Mouse (Mus musculus) liver, embryonic 11.5 days (tissue): ENCODE data around the gene Vmn1r199. TPM values are rescaled to one million over a fixed set of nuclear protein-coding genes. Genes with fewer than 3 reads are reported as not detected.
"Not testable (repeated sequence)": the region's sequence is repeated elsewhere in the genome, so short reads cannot be mapped to it uniquely, and the experiment has no call there.

ENCODE experiments used
- ATAC-seq: fragments of 200-750 bp; cut with Nextera tagmentation; replicated peaks from 2 replicates; pipeline ENCODE4 v1.8.0; 2017; ENCODE audit warnings: moderate number of reproducible peaks, mild to moderate bottlenecking, moderate TSS enrichment, moderate library complexity; ENCODE audit not compliant: low FRiP score
- DNase-seq: peaks from one replicate; pipeline ENCODE4 v3.0.0-alpha.2; 2017; ENCODE audit warnings: low spot score
- H3K27ac ChIP-seq: fragments of 300-500 bp; sonication (generic); 2 replicates; pipeline ENCODE4 v1.5.1; 2014; ENCODE audit warnings: mild to moderate bottlenecking, low read depth, low read length, control low read depth
- H3K27me3 ChIP-seq: fragments of 300-500 bp; sonication (generic); replicated peaks from 2 replicates; pipeline ENCODE4 v1.6.1; 2014; ENCODE audit warnings: low read length, mixed read lengths; ENCODE audit not compliant: control insufficient read depth, insufficient read depth
- H3K36me3 ChIP-seq: fragments of 300-500 bp; sonication (generic); 2 replicates; pipeline ENCODE4 v1.6.1; 2014; ENCODE audit warnings: mild to moderate bottlenecking, low read length, moderate library complexity, mixed read lengths; ENCODE audit not compliant: control insufficient read depth, insufficient read depth
- H3K4me1 ChIP-seq: fragments of 300-500 bp; sonication (generic); replicated peaks from 2 replicates; pipeline ENCODE4 v1.6.1; 2014; ENCODE audit warnings: low read length, mixed read lengths; ENCODE audit not compliant: control insufficient read depth, insufficient read depth
- H3K4me2 ChIP-seq: fragments of 300-500 bp; sonication (generic); 2 replicates; pipeline ENCODE4 v1.6.1; 2014; ENCODE audit warnings: mild to moderate bottlenecking, control low read depth, moderate library complexity
- H3K4me3 ChIP-seq: fragments of 300-500 bp; sonication (generic); 2 replicates; pipeline ENCODE4 v1.5.1; 2014; ENCODE audit warnings: low read depth, low read length, control low read depth
- H3K9ac ChIP-seq: fragments of 300-500 bp; sonication (generic); 2 replicates; pipeline ENCODE4 v1.6.1; 2014; ENCODE audit warnings: low read depth, low read length, control low read depth
- H3K9me3 ChIP-seq: fragments of 300-500 bp; sonication (generic); 2 replicates; pipeline ENCODE4 v1.6.1; 2016; ENCODE audit warnings: low read length, inconsistent platforms, mixed read lengths; ENCODE audit not compliant: control insufficient read depth
- WGBS: fragments of 180-500 bp; shearing (Covaris S2); extraction: QIAGEN DNeasy Blood & Tissue Kit; methylation state at CpG from one replicate; pipeline ENCODE4 v1.1.7; 2014; 5-methylcytosine and 5-hydroxymethylcytosine counted together
- polyA plus RNA-seq: library from polyadenylated mRNA; unstranded; fragments of >200 nt; fragmentation: Nextera tagmentation; extraction: Ambion mirVana; gene quantifications from 2 replicates; pipeline ENCODE4 v1.2.1, GENCODE M21; 2014

The Vmn1r199 gene
- not detected in 2 replicates for polyA plus RNA-seq

- WGBS = 71% methylated on average over 2 of the region's 2 CpGs
- Histone ChIP-seq H3K36me3 (no peaks in the 10 kb centered on the region), H3K9ac (no peak within 1 kb of the TSS), H3K4me3 (no peak within 1 kb of the TSS), H3K4me2 (no peak within 1 kb of the TSS), H3K27me3 (no peaks in the 10 kb centered on the region), H3K27ac (no peak within 1 kb of the TSS), H3K9me3 (no peaks in the 10 kb centered on the region), H3K4me1 (no peaks in the 10 kb centered on the region)
- no peak for ATAC-seq
- no peak for DNase-seq
These were observed at the start of gene Vmn1r199 for GRCm38 (mm10) chr13:22379518-22379917. Gene Vmn1r199, plus strand, starts transcription at chr13:22379818.

GRCm38 (mm10) chr13:22333269-22333668 lies 46.3 kb upstream of the Vmn1r199 start:
- Histone ChIP-seq H3K4me2 (no peak overlapping the region), H3K4me1 (no peaks in the 10 kb centered on the region), H3K9ac (no peak overlapping the region), H3K27me3 (no peaks in the 10 kb centered on the region), H3K27ac (no peak overlapping the region), H3K4me3 (no peak overlapping the region), H3K9me3 (no peaks in the 10 kb centered on the region), H3K36me3 (no peaks in the 10 kb centered on the region)
- ATAC-seq = no peak
- 39% methylated on average over 2 of the region's 2 CpGs for WGBS
- DNase-seq = no peak

DNA sequence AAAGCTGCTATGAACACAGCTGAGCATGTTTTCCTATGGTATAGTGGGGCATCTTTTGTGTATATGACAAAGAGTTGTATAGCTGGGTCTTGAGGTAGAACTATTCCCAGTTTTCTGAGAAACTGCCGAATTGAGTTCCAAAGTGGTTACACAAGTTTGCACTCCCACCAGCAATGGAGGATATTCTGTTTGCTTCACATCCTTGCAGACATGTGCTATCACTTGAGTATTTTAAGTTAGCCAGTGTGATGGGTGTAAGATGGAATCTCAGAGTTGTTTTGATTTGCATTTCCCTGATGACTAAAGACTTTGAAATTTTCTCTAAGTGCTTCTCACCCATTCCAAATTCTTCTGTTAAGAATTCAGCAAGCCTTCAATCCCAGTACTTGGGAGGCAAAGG lies 44.1 kb upstream of the Vmn1r199 start:
- ATAC-seq = no peak
- DNase-seq = no peak
- Histone ChIP-seq H3K9ac (no peak overlapping the region), H3K27ac (no peak overlapping the region), H3K4me2 (no peak overlapping the region), H3K4me1 (no peaks in the 10 kb centered on the region), H3K36me3 (no peaks in the 10 kb centered on the region), H3K4me3 (no peak overlapping the region), H3K27me3 (no peaks in the 10 kb centered on the region), H3K9me3 (no peaks in the 10 kb centered on the region)
- WGBS = 83% methylated on average over 1 of the region's 1 CpGs

DNA sequence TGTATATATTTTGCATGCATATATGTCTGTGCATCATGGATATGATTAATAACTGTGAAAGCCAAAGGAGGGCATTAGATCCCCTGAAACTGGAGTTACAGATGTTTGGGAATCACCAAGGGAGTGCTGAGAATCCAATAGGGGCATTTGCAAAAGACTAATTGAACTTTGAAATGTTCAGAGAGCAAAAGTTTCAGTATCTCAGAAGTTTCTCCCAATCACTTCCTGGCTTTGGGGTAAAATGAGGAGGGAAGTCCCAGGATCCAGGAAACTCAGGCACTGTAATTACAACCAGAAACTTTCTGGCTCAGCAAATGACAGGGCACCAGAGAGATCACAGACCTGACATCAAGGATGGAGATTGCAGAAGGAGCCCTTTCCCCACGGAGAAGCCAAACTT lies 29.6 kb upstream of the Vmn1r199 start, which contains the start of gene Vmn1r198:
Gene Vmn1r198, plus strand, starts transcription at position 301 of the 400 bp plus-strand sequence.
- ATAC-seq (no peak), DNase-seq (no peak)
- Histone ChIP-seq H3K4me1 (no peaks in the 10 kb centered on the region), H3K4me2 (no peak within 1 kb of the TSS), H3K9ac (no peak within 1 kb of the TSS), H3K27me3 (no peaks in the 10 kb centered on the region), H3K27ac (no peak within 1 kb of the TSS), H3K36me3 (no peaks in the 10 kb centered on the region), H3K4me3 (no peak within 1 kb of the TSS), H3K9me3 (no peaks in the 10 kb centered on the region)
- WGBS = 26% methylated on average over 1 of the region's 1 CpGs

DNA sequence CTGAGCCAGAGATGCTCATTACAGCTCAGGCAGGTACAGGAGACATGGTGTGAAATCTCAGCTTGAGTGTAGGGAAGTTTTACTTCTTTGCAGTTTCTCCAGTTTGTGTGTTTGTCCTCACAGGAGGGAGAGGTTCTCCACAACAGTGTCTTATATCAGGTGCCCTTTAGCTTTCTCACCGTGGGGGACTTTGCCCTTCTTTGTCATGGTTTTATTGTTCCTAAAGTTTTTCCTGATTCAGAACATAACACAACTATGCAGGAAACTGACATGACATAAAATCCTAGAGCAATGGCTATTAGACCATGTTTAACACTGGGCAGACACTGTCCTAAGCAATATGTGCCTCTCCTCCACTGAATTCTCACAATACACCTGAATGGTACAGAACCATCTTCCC lies 28.8 kb upstream of the Vmn1r199 start:
- DNase-seq (no peak), ATAC-seq (no peak)
- no peak overlapping the region for H3K9ac ChIP-seq
- H3K4me1 ChIP-seq = no peaks in the 10 kb centered on the region
- H3K4me2 ChIP-seq = no peak overlapping the region
- no peaks in the 10 kb centered on the region for H3K36me3 ChIP-seq
- WGBS = 74% methylated on average over 1 of the region's 1 CpGs
- H3K27me3 ChIP-seq = no peaks in the 10 kb centered on the region
- no peak overlapping the region for H3K27ac ChIP-seq
- no peak overlapping the region for H3K4me3 ChIP-seq
- H3K9me3 ChIP-seq = no peaks in the 10 kb centered on the region

GRCm38 (mm10) chr13:22381128-22381527 lies 1.5 kb downstream of the Vmn1r199 start:
- not testable (repeated sequence) for H3K4me3 ChIP-seq, DNase-seq, H3K4me1 ChIP-seq, H3K9ac ChIP-seq, H3K36me3 ChIP-seq, H3K27me3 ChIP-seq, H3K9me3 ChIP-seq, H3K27ac ChIP-seq, H3K4me2 ChIP-seq, ATAC-seq
- WGBS = 64% methylated on average over 3 of the region's 3 CpGs

DNA sequence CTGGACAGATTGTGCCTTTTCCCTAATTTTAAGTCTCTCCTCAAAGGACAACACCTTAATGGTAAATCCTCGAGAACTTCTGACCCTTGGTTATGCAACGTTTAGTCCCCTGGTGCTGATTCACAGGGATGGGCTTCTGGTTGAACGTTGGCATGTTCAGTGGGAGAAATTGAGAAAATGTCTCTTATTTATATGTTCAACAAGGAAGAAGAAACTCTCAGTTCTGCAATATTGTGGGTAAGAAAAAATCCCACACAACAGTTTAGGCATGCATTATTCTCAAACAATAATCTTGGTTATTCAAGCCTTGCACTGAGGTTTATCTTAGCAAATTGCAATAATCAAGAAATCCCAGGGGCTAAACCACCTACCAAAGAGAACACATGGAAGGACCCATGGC lies 3.8 kb downstream of the Vmn1r199 start:
- DNase-seq (no peak), ATAC-seq (no peak)
- H3K27me3 ChIP-seq = no peaks in the 10 kb centered on the region
- WGBS = 69% methylated on average over 3 of the region's 3 CpGs
- no peak overlapping the region for H3K9ac ChIP-seq
- H3K4me2 ChIP-seq = no peak overlapping the region
- H3K4me1 ChIP-seq = no peaks in the 10 kb centered on the region
- H3K4me3 ChIP-seq = no peak overlapping the region
- H3K27ac ChIP-seq = no peak overlapping the region
- no peaks in the 10 kb centered on the region for H3K36me3 ChIP-seq
- H3K9me3 ChIP-seq = no peaks in the 10 kb centered on the region

- ATAC-seq (no peak), DNase-seq (no peak)
- 77% methylated on average over 1 of the region's 1 CpGs for WGBS
- no peaks in the 10 kb centered on the region for H3K36me3 ChIP-seq
- H3K27ac ChIP-seq = no peak overlapping the region
- H3K4me2 ChIP-seq = no peak overlapping the region
- H3K27me3 ChIP-seq = no peaks in the 10 kb centered on the region
- H3K4me3 ChIP-seq = no peak overlapping the region
- H3K9ac ChIP-seq = no peak overlapping the region
- no peaks in the 10 kb centered on the region for H3K9me3 ChIP-seq
- H3K4me1 ChIP-seq = no peaks in the 10 kb centered on the region
These were observed 7.4 kb downstream of the Vmn1r199 start for GRCm38 (mm10) chr13:22387050-22387449.

- DNase-seq (no peak), ATAC-seq (no peak)
- H3K27ac ChIP-seq = no peak within 1 kb of the TSS
- no peak within 1 kb of the TSS for H3K4me2 ChIP-seq
- no peaks in the 10 kb centered on the region for H3K36me3 ChIP-seq
- WGBS = 76% methylated on average over 3 of the region's 3 CpGs
- H3K4me1 ChIP-seq = no peaks in the 10 kb centered on the region
- H3K4me3 ChIP-seq = no peak within 1 kb of the TSS
- no peaks in the 10 kb centered on the region for H3K27me3 ChIP-seq
- H3K9ac ChIP-seq = no peak within 1 kb of the TSS
- no peaks in the 10 kb centered on the region for H3K9me3 ChIP-seq
These were observed 10.5 kb downstream of the Vmn1r199 start, which contains the start of gene Vmn1r200 for GRCm38 (mm10) chr13:22390073-22390472. Gene Vmn1r200, plus strand, starts transcription at chr13:22390373.
